Comparison of ENCODE assay signal across 8 mouse cellular contexts in genomic region chrX:12761626-12762333, GRCm38 (mm10). TPM values are rescaled to one million over a fixed set of nuclear protein-coding genes. Genes with fewer than 3 reads are reported as not detected.
DNase-seq lines count a peak whose midpoint lies in the region; ATAC-seq and TF ChIP-seq lines count a peak whose summit lies in the region.

Med14 (minus strand) TSS chrX:12762073.

- H3K27ac ChIP-seq in heart, embryonic 11.5 days (ENCODE audit: low read depth, low read length): peak within 1 kb of the TSS; percentile 93
- H3K27ac ChIP-seq in kidney, embryonic 16.5 days (ENCODE audit: low read length): peak within 1 kb of the TSS; percentile 94
- peak within 1 kb of the TSS; percentile 85 for H3K27ac ChIP-seq in liver, adult 2 months (replicated peaks; ENCODE audit: insufficient read depth, low read depth, low read length)

- H3K27me3 ChIP-seq in erythroblast, embryonic 14.5 days (ENCODE audit: control insufficient read depth): peaks cover 16% of the 10 kb centered on the region
- H3K27me3 ChIP-seq in heart, embryonic 11.5 days (ENCODE audit: control insufficient read depth, insufficient read depth, low read length): peaks cover 13% of the 10 kb centered on the region
- peaks cover 15% of the 10 kb centered on the region; the same call in 1 of the 2 replicates for H3K27me3 ChIP-seq in kidney, embryonic 16.5 days (ENCODE audit: insufficient read depth, low read length)
- no peaks in the 10 kb centered on the region for H3K27me3 ChIP-seq in liver, adult 2 months (ENCODE audit: control insufficient read depth, insufficient read depth, low read length)

- peak; percentile 81 for TF ChIP-seq POLR2A in liver, adult 2 months (IDR thresholded peaks at IDR 0.05; ENCODE audit: extremely low read depth, insufficient read depth, low read length)

- peak within 1 kb of the TSS; percentile 66 for H3K4me2 ChIP-seq in heart, embryonic 11.5 days
- peak within 1 kb of the TSS; percentile 62 for H3K4me2 ChIP-seq in kidney, embryonic 16.5 days (replicated peaks; ENCODE audit: low read depth, low read length)

- peak; percentile 98 for ATAC-seq in heart, embryonic 11.5 days (replicated peaks; ENCODE audit: insufficient number of reproducible peaks, low FRiP score, low TSS enrichment)
- peak; percentile 99 for ATAC-seq in kidney, embryonic 16.5 days (ENCODE audit: low FRiP score, low TSS enrichment)
- ATAC-seq in monocyte, adult 5-6 weeks (replicated peaks; ENCODE audit: insufficient number of reproducible peaks, low FRiP score, low TSS enrichment, poor library complexity, severe bottlenecking): peak; percentile 95

- peaks cover 21% of the 10 kb centered on the region for H3K4me1 ChIP-seq in erythroblast, embryonic 14.5 days (ENCODE audit: control insufficient read depth)
- no peaks in the 10 kb centered on the region for H3K4me1 ChIP-seq in heart, embryonic 11.5 days (ENCODE audit: control insufficient read depth, insufficient read depth, low read length)
- H3K4me1 ChIP-seq in kidney, embryonic 16.5 days (ENCODE audit: insufficient read depth, low read length): peaks cover 12% of the 10 kb centered on the region; the same call in 1 of the 2 replicates
- no peaks in the 10 kb centered on the region for H3K4me1 ChIP-seq in liver, adult 2 months (ENCODE audit: control insufficient read depth, insufficient read depth, low read length)

- no peaks in the 10 kb centered on the region; the same call in 1 of the 2 replicates for H3K36me3 ChIP-seq in erythroblast, embryonic 14.5 days (ENCODE audit: control insufficient read depth)
- no peaks in the 10 kb centered on the region for H3K36me3 ChIP-seq in heart, embryonic 11.5 days (ENCODE audit: control insufficient read depth, insufficient read depth, low read length)
- no peaks in the 10 kb centered on the region for H3K36me3 ChIP-seq in kidney, embryonic 16.5 days (ENCODE audit: insufficient read depth, low read length)
- H3K36me3 ChIP-seq in liver, adult 2 months (ENCODE audit: control insufficient read depth, insufficient read depth, low read length): no peaks in the 10 kb centered on the region

- no peak for TF ChIP-seq CTCF in liver, adult 2 months (IDR thresholded peaks at IDR 0.05; ENCODE audit: low read depth, low read length)

- H3K79me2 ChIP-seq in liver, adult 2 months (ENCODE audit: control insufficient read depth, insufficient read depth, low read length): peaks cover 4% of the 10 kb centered on the region; the same call in 1 of the 2 replicates

- DNase-seq in CD4-positive, CD25-positive, alpha-beta regulatory T cell, adult 2 months (ENCODE audit: low read depth, low spot score): peak; percentile 94
- peak; percentile 82 for DNase-seq in brain, embryonic 18.5 days (ENCODE audit: low read depth, low spot score)
- DNase-seq in liver, adult 2 months (ENCODE audit: extremely low read depth, low read depth, low spot score): peak; percentile 71
- DNase-seq in spleen, postnatal 36 days (ENCODE audit: low spot score in 2 of 2): peak; percentile 88 to 89

- peak within 1 kb of the TSS; percentile 87 for H3K9ac ChIP-seq in heart, embryonic 11.5 days (ENCODE audit: low read depth, low read length)
- peak within 1 kb of the TSS; percentile 84 for H3K9ac ChIP-seq in kidney, embryonic 16.5 days (replicated peaks; ENCODE audit: low read length)
- H3K9ac ChIP-seq in liver, adult 2 months (ENCODE audit: low read depth, low read length): peak within 1 kb of the TSS; percentile 96

- peak within 1 kb of the TSS; percentile 86 for H3K4me3 ChIP-seq in erythroblast, embryonic 14.5 days (replicated peaks)
- peak within 1 kb of the TSS; percentile 62 for H3K4me3 ChIP-seq in heart, embryonic 11.5 days (ENCODE audit: low read depth, low read length)
- peak within 1 kb of the TSS; percentile 67 for H3K4me3 ChIP-seq in kidney, embryonic 16.5 days (ENCODE audit: low read length)
- peak within 1 kb of the TSS; percentile 81 for H3K4me3 ChIP-seq in liver, adult 2 months (ENCODE audit: insufficient read depth, low read depth, low read length)

- H3K9me3 ChIP-seq in erythroblast, embryonic 14.5 days (ENCODE audit: control insufficient read depth, low read length): peaks cover 4% of the 10 kb centered on the region; the same call in 1 of the 2 replicates
- no peaks in the 10 kb centered on the region for H3K9me3 ChIP-seq in heart, embryonic 11.5 days (replicated peaks; ENCODE audit: control insufficient read depth, low read length)
- H3K9me3 ChIP-seq in kidney, embryonic 16.5 days (ENCODE audit: low read length): no peaks in the 10 kb centered on the region; the same call in 1 of the 2 replicates

- 5% methylated on average over 46 of the region's 79 CpGs for WGBS in heart, embryonic 11.5 days (ENCODE audit: insufficient replicate concordance)
- WGBS in kidney, embryonic 16.5 days: 9% methylated on average over 53 of the region's 79 CpGs
- WGBS in liver, adult 2 months: under 1% methylated on average over 47 of the region's 79 CpGs

RNA-seq across cellular contexts. Expression of gene Med14, which starts in this region (rescaled TPM):
- 0.26 and 0.29 TPM in 2 replicates for polyA plus RNA-seq in erythroblast, embryonic 14.5 days (2012)
- 31.0 and 35.1 TPM in 2 replicates for polyA plus RNA-seq in heart, embryonic 11.5 days (2014; fragmentation: Nextera tagmentation; extraction: Ambion mirVana)
- polyA plus RNA-seq in kidney, embryonic 16.5 days (2015; fragmentation: Nextera tagmentation; extraction: Ambion mirVana): 10.0 and 11.2 TPM in 2 replicates
- 7.7 and 8.6 TPM in 2 replicates for total RNA-seq in liver, adult 2 months (2014; rRNA removed)
- polyA plus RNA-seq in liver, adult 2 months (2012; rRNA removed): 4.2 and 4.4 TPM in 2 replicates
- 10.7 to 24.7 TPM (median 15.0 TPM) in 3 replicates for total RNA-seq in monocyte, adult 5-6 weeks (2017)

Comparison
In these comparisons a context has a peak if more than half of its experiments do, and no peak if none do; other contexts are left out.
1. Peak in every context shown above with its lines: DNase-seq, ATAC-seq, H3K4me3 ChIP-seq and H3K27ac ChIP-seq.